Mouse (Mus musculus) bone marrow macrophage, adult 2 months (primary cell): ENCODE measurements around the gene Fam160a1.

Source experiments
- CTCF ChIP-seq: IDR thresholded peaks from 2 replicates; pipeline ENCODE4 v1.5.1; 2012; ENCODE audit warnings: low read depth, mild to moderate bottlenecking, low read length, moderate library complexity
- POLR2A ChIP-seq: IDR thresholded peaks from 2 replicates; pipeline ENCODE4 v1.6.1; 2012; ENCODE audit warnings: mild to moderate bottlenecking, low read depth, low read length, borderline replicate concordance

DNA sequence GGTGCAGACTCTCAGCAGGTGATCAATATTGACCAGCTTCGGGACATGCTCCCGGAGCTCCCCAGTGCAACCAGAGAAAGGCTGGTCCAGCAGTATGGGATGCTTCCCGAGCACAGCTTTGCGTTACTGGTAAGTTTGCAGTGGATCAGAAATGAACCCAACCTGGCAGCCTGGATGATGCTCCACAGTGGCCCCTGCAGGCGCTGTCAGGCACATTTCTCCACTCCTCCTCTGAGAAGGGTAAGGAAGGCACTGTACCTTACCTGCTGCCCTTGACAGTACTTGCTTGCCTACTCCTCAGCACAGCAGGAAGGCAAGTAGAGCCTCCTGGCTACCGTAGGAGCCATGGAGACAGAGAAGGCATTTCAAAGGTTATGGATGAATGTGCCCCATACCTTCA, 198.2 kb downstream of the Fam160a1 start:
- TF ChIP-seq CTCF (0 out of 2 replicates have a peak, but pooled peaks have one; percentile 9), POLR2A (no peak)
